Mouse (Mus musculus) stomach, postnatal 0 days (tissue): Measurements from ENCODE around the gene Zmynd8. TPM values are rescaled to one million over a fixed set of nuclear protein-coding genes. Genes with fewer than 3 reads are reported as not detected.

ENCODE experiments used
- ATAC-seq: fragments of 200-750 bp; cut with Nextera tagmentation; 2 replicates; pipeline ENCODE4 v1.8.0; 2017; ENCODE audit not compliant: low FRiP score, low TSS enrichment
- DNase-seq: peaks from one replicate; pipeline ENCODE4 v3.0.0-alpha.2; 2016; ENCODE audit warnings: low spot score
- H3K27ac ChIP-seq: fragments of 300-500 bp; sonication (generic); replicated peaks from 2 replicates; pipeline ENCODE4 v1.5.1; 2014; ENCODE audit warnings: mild to moderate bottlenecking, control low read depth
- H3K27me3 ChIP-seq: fragments of 300-500 bp; sonication (generic); 2 replicates; pipeline ENCODE4 v1.6.1; 2014; ENCODE audit warnings: low read length; ENCODE audit not compliant: control insufficient read depth, insufficient read depth
- H3K36me3 ChIP-seq: fragments of 300-500 bp; sonication (generic); 2 replicates; pipeline ENCODE4 v1.6.1; 2014; ENCODE audit warnings: low read length, mixed read lengths; ENCODE audit not compliant: control insufficient read depth, insufficient read depth
- H3K4me1 ChIP-seq: fragments of 300-500 bp; sonication (generic); replicated peaks from 2 replicates; pipeline ENCODE4 v1.6.1; 2014; ENCODE audit warnings: antibody characterized with exemption; ENCODE audit not compliant: control insufficient read depth, insufficient read depth
- H3K4me2 ChIP-seq: fragments of 300-500 bp; sonication (generic); replicated peaks from 2 replicates; pipeline ENCODE4 v1.6.1; 2014; ENCODE audit warnings: low read depth, mild to moderate bottlenecking, control low read depth, moderate library complexity
- H3K4me3 ChIP-seq: fragments of 300-500 bp; sonication (generic); 2 replicates; pipeline ENCODE4 v1.5.1; 2014; ENCODE audit warnings: low read depth, low read length, control low read depth
- H3K9ac ChIP-seq: fragments of 300-500 bp; sonication (generic); 2 replicates; pipeline ENCODE4 v1.6.1; 2014; ENCODE audit warnings: mild to moderate bottlenecking, low read length, control low read depth, mixed read lengths
- H3K9me3 ChIP-seq: fragments of 300-500 bp; sonication (generic); 2 replicates; pipeline ENCODE4 v1.6.1; 2016; ENCODE audit warnings: low read length; ENCODE audit not compliant: control insufficient read depth
- CTCF ChIP-seq: IDR thresholded peaks from 2 replicates; pipeline ENCODE4 v1.5.1; 2016; ENCODE audit warnings: antibody characterized with exemption, low read depth, mild to moderate bottlenecking, moderate library complexity
- EP300 ChIP-seq: optimal IDR thresholded peaks from 2 replicates; pipeline ENCODE3; 2016; ENCODE audit warnings: antibody characterized with exemption
- WGBS: fragments of 180-500 bp; shearing (Covaris S2); extraction: QIAGEN DNeasy Blood & Tissue Kit; methylation state at CpG from one replicate; pipeline ENCODE4 v1.1.7; 2014; 5-methylcytosine and 5-hydroxymethylcytosine counted together
- polyA plus RNA-seq: library from polyadenylated mRNA; unstranded; fragments of >200 nt; fragmentation: Nextera tagmentation; extraction: Ambion mirVana; gene quantifications from 2 replicates; pipeline ENCODE4 v1.2.1, GENCODE M21; 2015

Gene Zmynd8
- polyA plus RNA-seq, 1 experiment from 2014 or later, result 29.7 TPM

DNA sequence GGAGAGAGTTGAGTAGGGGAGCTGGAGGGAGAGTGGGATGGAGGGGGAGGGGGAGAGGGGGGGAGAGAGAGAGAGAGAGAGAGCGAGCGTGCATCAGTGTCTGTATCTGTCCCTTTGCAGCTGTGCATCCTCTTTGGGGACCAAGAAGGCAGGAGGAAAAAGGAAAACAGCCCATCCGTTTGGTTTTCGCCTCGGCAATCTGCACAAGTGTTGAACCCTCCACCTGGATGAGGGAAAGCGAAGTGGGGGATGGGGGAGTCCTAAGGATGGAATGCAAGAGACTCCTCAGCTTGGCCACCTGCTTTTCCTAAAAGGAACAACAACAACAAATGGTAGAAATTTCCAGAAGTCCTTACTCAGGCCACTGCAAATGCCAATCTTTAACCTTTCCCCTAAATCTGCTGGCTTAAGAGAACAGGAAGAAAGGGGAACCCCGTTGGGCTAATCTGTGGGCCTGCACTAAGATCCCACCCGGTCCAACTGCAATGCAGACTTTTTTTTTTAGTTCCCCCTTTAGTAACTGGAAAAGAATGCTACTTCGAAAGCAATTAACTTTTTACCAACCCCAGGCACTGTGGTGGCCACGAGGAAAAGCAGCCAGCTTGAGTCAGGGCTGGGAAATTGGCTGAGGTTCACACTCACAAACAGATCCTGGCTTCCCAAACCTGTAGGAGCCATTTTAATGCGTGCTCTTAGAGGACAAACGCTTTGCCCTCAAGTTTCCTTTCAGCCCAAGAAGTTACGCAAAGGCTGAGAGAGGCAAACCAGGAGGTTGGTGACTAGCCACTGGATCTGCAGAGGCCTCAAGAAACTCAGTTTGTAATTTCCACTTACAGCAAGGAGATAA lies 17.0 kb downstream of the Zmynd8 start:
- Histone ChIP-seq H3K4me2 (peak overlapping the region; percentile 52; the same call in 1 of the 2 replicates), H3K4me1 (peaks cover 48% of the 10 kb centered on the region), H3K36me3 (no peaks in the 10 kb centered on the region), H3K27me3 (no peaks in the 10 kb centered on the region), H3K4me3 (no peak overlapping the region), H3K9ac (peak overlapping the region; percentile 32), H3K9me3 (no peaks in the 10 kb centered on the region), H3K27ac (peak overlapping the region; percentile 100)
- ATAC-seq (no peak), DNase-seq (no peak)
- WGBS, result 21% methylated on average over 11 of the region's 13 CpGs
- TF ChIP-seq CTCF (peak; percentile 5; the same call in 1 of the 2 replicates), EP300 (peak; percentile 32)

DNA sequence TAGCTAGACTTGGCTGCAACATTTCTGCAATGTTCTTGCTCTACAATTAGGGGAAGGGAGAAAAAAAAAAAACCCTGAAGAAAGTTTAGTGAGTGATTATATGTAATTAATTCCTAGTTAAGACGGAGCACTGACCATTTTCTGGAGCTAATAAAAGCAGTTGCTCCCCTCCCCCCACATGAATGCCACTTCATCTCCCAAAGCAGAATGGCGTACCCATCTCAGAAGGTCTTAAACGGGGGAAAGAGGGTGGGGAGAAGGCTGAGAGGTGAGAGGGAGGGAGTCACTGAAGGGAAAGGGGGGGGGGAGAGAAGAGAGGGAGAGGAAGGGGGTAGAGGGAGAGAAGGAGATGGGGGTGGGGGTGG lies 17.6 kb downstream of the Zmynd8 start:
- Histone ChIP-seq H3K27me3 (no peaks in the 10 kb centered on the region), H3K27ac (peak overlapping the region; percentile 100), H3K4me3 (no peak overlapping the region), H3K4me2 (no peak overlapping the region), H3K4me1 (peaks cover 47% of the 10 kb centered on the region), H3K9me3 (no peaks in the 10 kb centered on the region), H3K9ac (no peak overlapping the region), H3K36me3 (no peaks in the 10 kb centered on the region)
- ATAC-seq (no peak), DNase-seq (no peak)
- WGBS, result 19% methylated on average over 3 of the region's 3 CpGs
- TF ChIP-seq CTCF, result no peak
- no peak for TF ChIP-seq EP300

DNA sequence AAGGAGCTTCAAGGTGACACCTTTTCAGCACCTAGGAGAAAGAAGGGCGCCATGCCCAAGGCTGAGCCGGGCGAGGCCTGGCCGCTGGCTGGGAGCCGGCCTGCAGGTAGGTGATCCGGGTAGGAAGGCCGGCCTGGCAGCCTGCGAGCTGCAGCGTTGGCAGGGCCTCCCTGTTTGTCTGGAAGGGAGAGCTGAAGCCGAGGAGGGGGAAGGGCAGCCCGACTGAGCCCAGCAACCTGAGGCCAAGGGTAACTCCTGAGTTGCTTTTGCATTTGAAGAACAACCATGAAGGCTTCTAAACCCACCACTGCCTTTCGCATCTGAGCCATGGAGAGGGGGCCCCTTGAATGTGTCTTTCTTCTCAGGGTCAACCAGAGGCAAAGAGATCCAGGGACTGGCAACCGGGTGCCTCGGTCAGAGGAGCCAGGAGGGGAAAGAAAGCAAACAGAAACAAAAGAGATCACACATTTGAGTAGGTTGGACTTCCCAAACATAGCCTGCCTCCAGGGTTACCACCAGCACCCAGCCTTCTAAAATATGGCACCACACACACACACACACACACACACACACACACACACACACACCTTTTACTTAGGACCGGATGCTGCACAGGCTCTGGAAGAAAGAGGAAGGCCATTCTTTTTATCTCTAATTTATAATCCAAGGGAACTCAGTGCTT lies 18.2 kb downstream of the Zmynd8 start:
- Histone ChIP-seq H3K9me3 (no peaks in the 10 kb centered on the region), H3K4me1 (peaks cover 45% of the 10 kb centered on the region), H3K27ac (peak overlapping the region; percentile 100), H3K36me3 (no peaks in the 10 kb centered on the region), H3K4me3 (no peak overlapping the region), H3K27me3 (no peaks in the 10 kb centered on the region), H3K9ac (peak overlapping the region; percentile 61), H3K4me2 (peak overlapping the region; percentile 12)
- DNase-seq (peak; percentile 88), ATAC-seq (peak; percentile 33)
- TF ChIP-seq CTCF (no peak), EP300 (no peak)
- 9% methylated on average over 15 of the region's 15 CpGs for WGBS

DNA sequence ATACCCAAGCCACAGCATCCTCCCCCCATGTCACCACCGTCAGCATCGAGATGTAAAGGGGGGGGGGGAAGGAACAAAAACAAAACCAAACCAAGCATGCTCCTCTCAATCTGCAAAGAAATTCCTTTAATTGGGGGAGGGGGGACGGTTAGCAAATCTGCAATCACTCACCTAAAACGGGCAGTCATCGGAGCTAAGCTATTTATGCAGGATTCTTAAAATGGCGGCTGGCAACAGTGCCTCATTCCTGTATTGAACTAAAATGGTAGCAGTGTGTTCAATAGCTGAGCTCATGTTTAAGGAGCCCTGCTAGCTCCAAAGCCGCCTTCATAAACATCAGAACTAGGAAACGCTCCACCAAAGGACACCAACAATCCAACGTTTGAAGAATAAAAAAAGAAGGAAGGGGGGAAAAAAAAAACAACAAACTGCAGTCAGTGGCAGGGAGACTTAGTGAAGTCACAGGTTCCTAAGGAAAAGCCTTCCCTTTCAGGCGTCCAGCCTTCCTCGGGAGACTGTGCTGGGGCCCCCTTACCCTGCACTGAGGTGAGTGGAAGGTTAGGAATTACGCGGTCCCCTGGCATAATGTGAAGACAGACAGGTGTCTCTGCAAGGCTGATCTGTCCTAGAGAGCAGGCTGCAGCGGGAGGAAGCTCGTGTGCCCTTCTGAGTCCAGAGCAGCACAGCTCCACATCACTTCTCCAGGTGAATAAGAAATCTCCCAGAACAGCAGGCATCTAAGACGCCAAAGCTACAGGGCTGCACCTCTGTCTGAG lies 19.2 kb downstream of the Zmynd8 start:
- H3K36me3 ChIP-seq, result no peaks in the 10 kb centered on the region
- no peak overlapping the region for H3K4me3 ChIP-seq
- DNase-seq, result no peak
- peaks cover 44% of the 10 kb centered on the region for H3K4me1 ChIP-seq
- peak overlapping the region; percentile 29 for H3K4me2 ChIP-seq
- peak overlapping the region; percentile 61 for H3K9ac ChIP-seq
- no peaks in the 10 kb centered on the region for H3K27me3 ChIP-seq
- peak overlapping the region; percentile 100 for H3K27ac ChIP-seq
- WGBS, result 13% methylated on average over 16 of the region's 16 CpGs
- no peak for ATAC-seq
- no peaks in the 10 kb centered on the region for H3K9me3 ChIP-seq
- TF ChIP-seq EP300 (no peak), CTCF (no peak)

DNA sequence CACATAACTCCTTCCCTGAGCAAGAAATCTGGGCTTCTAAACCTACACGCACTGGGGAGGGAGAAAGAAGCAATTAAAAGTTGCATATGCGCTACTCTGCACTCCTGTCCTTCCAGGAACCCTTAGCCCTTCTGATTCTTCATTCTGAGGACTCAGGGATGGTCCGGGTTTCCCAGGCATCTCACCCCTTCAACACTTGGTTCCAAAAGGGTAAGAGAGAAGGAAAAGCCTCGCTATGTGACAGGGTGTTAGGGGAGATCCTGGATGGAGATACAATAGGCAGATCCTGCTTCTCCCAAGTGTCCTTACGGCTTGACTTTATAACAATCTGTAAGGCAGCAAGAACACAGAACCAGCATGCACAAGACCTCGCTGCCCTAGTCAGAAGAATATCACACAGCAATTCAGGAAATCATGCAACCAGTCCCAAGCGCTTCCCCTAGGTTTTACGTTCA lies 19.9 kb downstream of the Zmynd8 start:
- Histone ChIP-seq H3K36me3 (no peaks in the 10 kb centered on the region), H3K4me2 (peak overlapping the region; percentile 29), H3K4me1 (peaks cover 47% of the 10 kb centered on the region), H3K9me3 (no peaks in the 10 kb centered on the region), H3K27ac (peak overlapping the region; percentile 100), H3K9ac (peak overlapping the region; percentile 35; the same call in 1 of the 2 replicates), H3K4me3 (no peak overlapping the region), H3K27me3 (no peaks in the 10 kb centered on the region)
- no peak for TF ChIP-seq CTCF
- TF ChIP-seq EP300, result no peak
- no peak for ATAC-seq
- WGBS, result 33% methylated on average over 8 of the region's 8 CpGs
- no peak for DNase-seq
